Comparison of ENCODE assay signal across 27 mouse cellular contexts in genomic region chr5:145302424-145302823, GRCm38 (mm10). TPM values are rescaled to one million over a fixed set of nuclear protein-coding genes. Genes with fewer than 3 reads are reported as not detected.
DNase-seq lines count a peak whose midpoint lies in the region; ATAC-seq and TF ChIP-seq lines count a peak whose summit lies in the region.
"Had no signal": no experiment of that assay in that cellular context is flagged by ENCODE, and none has a peak within 500 bp of the region (broad histone marks: within the 10 kb centered on the region; RNA-seq: fewer than 3 reads in every experiment).

No protein-coding gene starts in this region.

- in situ Hi-C loops in ES-E14 (cut with MboI; ENCODE audit: low sequenced_read_pairs in 2 of 2, unreplicated experiment in 2 of 2) = no loop called here

- no peak overlapping the region for H3K4me2 ChIP-seq in forebrain, embryonic 13.5 days
- H3K4me2 ChIP-seq: embryonic facial prominence, embryonic 12.5 days; forebrain, embryonic 12.5 days; forebrain, embryonic 15.5 days had no signal

- ATAC-seq in forebrain, embryonic 13.5 days = no peak
- ATAC-seq: CD4-positive, CD25-positive, alpha-beta regulatory T cell, adult 4 months; forebrain, embryonic 15.5 days; forebrain, postnatal 0 days had no signal

- H3K9me3 ChIP-seq in forebrain, embryonic 10.5 days = no peaks in the 10 kb centered on the region
- no peaks in the 10 kb centered on the region for H3K9me3 ChIP-seq in forebrain, embryonic 13.5 days (replicated peaks)
- H3K9me3 ChIP-seq in ES-E14 (ENCODE audit: control insufficient read depth, insufficient read depth, low read depth, low read length) = peaks cover 4% of the 10 kb centered on the region; the same call in 1 of the 2 replicates
- H3K9me3 ChIP-seq: embryonic facial prominence, embryonic 10.5 days; embryonic facial prominence, embryonic 12.5 days; forebrain, embryonic 12.5 days; forebrain, embryonic 15.5 days had no signal

- H3K36me3 ChIP-seq in forebrain, embryonic 10.5 days (replicated peaks) = no peaks in the 10 kb centered on the region
- H3K36me3 ChIP-seq in forebrain, embryonic 13.5 days (ENCODE audit: poor library complexity, severe bottlenecking) = no peaks in the 10 kb centered on the region
- no peaks in the 10 kb centered on the region for H3K36me3 ChIP-seq in ES-E14 (ENCODE audit: control insufficient read depth, insufficient read depth, low read length, poor library complexity, severe bottlenecking)
- H3K36me3 ChIP-seq: embryonic facial prominence, embryonic 10.5 days; embryonic facial prominence, embryonic 12.5 days; forebrain, embryonic 12.5 days; forebrain, embryonic 15.5 days had no signal

- WGBS in forebrain, embryonic 10.5 days = 73% methylated on average over 1 of the region's 1 CpGs
- 83% methylated on average over 1 of the region's 1 CpGs for WGBS in forebrain, embryonic 13.5 days

- H3K9ac ChIP-seq in forebrain, embryonic 13.5 days = no peak overlapping the region
- H3K9ac ChIP-seq in ES-E14 (ENCODE audit: insufficient read depth, low read depth, low read length, poor library complexity, severe bottlenecking) = no peak overlapping the region
- H3K9ac ChIP-seq: embryonic facial prominence, embryonic 12.5 days; forebrain, embryonic 12.5 days; forebrain, embryonic 15.5 days; forebrain, postnatal 0 days had no signal

- H3K27me3 ChIP-seq in forebrain, embryonic 10.5 days (ENCODE audit: poor library complexity, severe bottlenecking) = no peaks in the 10 kb centered on the region
- H3K27me3 ChIP-seq in forebrain, embryonic 13.5 days = no peaks in the 10 kb centered on the region
- H3K27me3 ChIP-seq: CH12.LX; embryonic facial prominence, embryonic 12.5 days; forebrain, embryonic 12.5 days; forebrain, embryonic 15.5 days had no signal

- no peak overlapping the region for H3K27ac ChIP-seq in forebrain, embryonic 10.5 days
- no peak overlapping the region for H3K27ac ChIP-seq in forebrain, embryonic 13.5 days
- H3K27ac ChIP-seq in ES-E14 (ENCODE audit: insufficient read depth, low read depth, low read length, poor library complexity, severe bottlenecking) = peak overlapping the region; percentile 74; the same call in 1 of the 2 replicates
- H3K27ac ChIP-seq: embryonic facial prominence, embryonic 10.5 days; embryonic facial prominence, embryonic 12.5 days; forebrain, embryonic 12.5 days; forebrain, embryonic 15.5 days had no signal

- no peak overlapping the region for H3K4me3 ChIP-seq in forebrain, embryonic 10.5 days
- H3K4me3 ChIP-seq in forebrain, embryonic 13.5 days = no peak overlapping the region
- H3K4me3 ChIP-seq in ES-E14 (ENCODE audit: insufficient read depth in 1 of 2, low read depth in 1 of 2, low read length in 2 of 2, poor library complexity in 1 of 2, severe bottlenecking in 1 of 2) = no peak overlapping the region
- H3K4me3 ChIP-seq: embryonic facial prominence, embryonic 10.5 days; embryonic facial prominence, embryonic 12.5 days; forebrain, embryonic 12.5 days; forebrain, embryonic 15.5 days had no signal

- no peaks in the 10 kb centered on the region for H3K4me1 ChIP-seq in forebrain, embryonic 10.5 days
- no peaks in the 10 kb centered on the region for H3K4me1 ChIP-seq in forebrain, embryonic 13.5 days
- no peaks in the 10 kb centered on the region for H3K4me1 ChIP-seq in ES-E14 (ENCODE audit: control insufficient read depth in 2 of 2, insufficient read depth in 2 of 2, low read length in 2 of 2, poor library complexity in 1 of 2)
- H3K4me1 ChIP-seq: embryonic facial prominence, embryonic 10.5 days; embryonic facial prominence, embryonic 12.5 days; forebrain, embryonic 12.5 days; forebrain, embryonic 15.5 days had no signal

- DNase-seq in forebrain, embryonic 10.5 days (ENCODE audit: extremely low spot score, low spot score) = peak; percentile 1
- DNase-seq in ES-E14 (ENCODE audit: low read depth, low spot score) = no peak
- peak; percentile 82 for DNase-seq in ZHBTc4 (ENCODE audit: low read depth, low spot score)
- no peak for DNase-seq in ovary, postnatal 14 days (ENCODE audit: low spot score)
- DNase-seq in urinary bladder, postnatal 14 days (ENCODE audit: low spot score) = no peak
- DNase-seq: adrenal gland, adult 2 months; adrenal gland, postnatal 10 days; adrenal gland, postnatal 25 days; B cell, adult 2 months; cerebellum, adult 11 months; cerebellum, adult 18-20 months; cerebellum, adult 8-10 months; cerebellum, adult 9-11 months; cerebellum, postnatal 14 days; cerebellum, postnatal 36 days; forebrain, postnatal 0 days had no signal

TF ChIP-seq in ES-E14, 5 proteins besides CTCF, POLR2A, EP300 and RAD21:
- TF ChIP-seq HCFC1 (IDR thresholded peaks at IDR 0.05; ENCODE audit: borderline replicate concordance, insufficient read depth, low read length) (no peak), CHD2 (IDR thresholded peaks at IDR 0.05; ENCODE audit: low read depth, low read length) (no peak), MAFK (IDR thresholded peaks at IDR 0.05; ENCODE audit: insufficient read depth, low read depth, low read length) (no peak), ZC3H11A (IDR thresholded peaks at IDR 0.05; ENCODE audit: borderline replicate concordance, low read depth, low read length) (no peak), ZNF384 (IDR thresholded peaks at IDR 0.05; ENCODE audit: low read depth, low read length) (no peak)

RNA-seq across cellular contexts. Expression of gene Zscan25, which starts 22.1 kb away (rescaled TPM):
- polyA plus RNA-seq in forebrain, embryonic 10.5 days (2016; fragmentation: Nextera tagmentation; extraction: Ambion mirVana) = 0.42 and 0.46 TPM in 2 replicates
- 0.44 and 0.83 TPM in 2 replicates for polyA plus RNA-seq in forebrain, embryonic 13.5 days (2015; fragmentation: Nextera tagmentation; extraction: Ambion mirVana)
- 16.8 and 22.5 TPM in 2 replicates for total RNA-seq in ES-E14 (2012; rRNA removed)

RNA-seq across cellular contexts. Expression of gene Cyp3a57, which starts 42.7 kb away (rescaled TPM):
- polyA plus RNA-seq in forebrain, embryonic 10.5 days (2016; fragmentation: Nextera tagmentation; extraction: Ambion mirVana) = not detected in 2 replicates
- not detected in 2 replicates for polyA plus RNA-seq in forebrain, embryonic 13.5 days (2015; fragmentation: Nextera tagmentation; extraction: Ambion mirVana)
- total RNA-seq in ES-E14 (2012; rRNA removed) = not detected in 2 replicates
- total RNA-seq: adrenal gland, adult 2 months; CH12.LX; common myeloid progenitor, adult 5-6 weeks; forebrain, postnatal 0 days; MEL had no signal
- polyA plus RNA-seq: adrenal gland, adult 2 months; brain, embryonic 14.5 days; CD4-positive, CD25-positive, alpha-beta regulatory T cell, adult 4 months; embryonic facial prominence, embryonic 10.5 days; embryonic facial prominence, embryonic 12.5 days; embryonic facial prominence, embryonic 14.5 days; forebrain, embryonic 12.5 days; forebrain, embryonic 15.5 days; forebrain, postnatal 0 days had no signal

Comparison
In these comparisons a context has a peak if more than half of its experiments do, and no peak if none do; other contexts are left out.
1. DNase-seq: peak in forebrain, embryonic 10.5 days (single experiment) and ZHBTc4 (single experiment); none in ES-E14 (single experiment), ovary, postnatal 14 days (single experiment) and urinary bladder, postnatal 14 days (single experiment).